Comparison of ENCODE assay signal across 23 mouse cellular contexts in genomic region chr5:42068188-42068579, GRCm38 (mm10). TPM values are rescaled to one million over a fixed set of nuclear protein-coding genes. Genes with fewer than 3 reads are reported as not detected.
DNase-seq lines count a peak whose midpoint lies in the region; ATAC-seq and TF ChIP-seq lines count a peak whose summit lies in the region.
"Had no signal": no experiment of that assay in that cellular context is flagged by ENCODE, and none has a peak within 500 bp of the region (broad histone marks: within the 10 kb centered on the region; RNA-seq: fewer than 3 reads in every experiment).

No protein-coding gene starts in this region.

- no peaks in the 10 kb centered on the region; the same call in 1 of the 2 replicates for H3K4me1 ChIP-seq in hindbrain, embryonic 12.5 days
- no peaks in the 10 kb centered on the region for H3K4me1 ChIP-seq in hindbrain, postnatal 0 days (ENCODE audit: insufficient read depth, low read length)
- H3K4me1 ChIP-seq in forebrain, embryonic 13.5 days: peaks cover 12% of the 10 kb centered on the region
- H3K4me1 ChIP-seq in hindbrain, embryonic 14.5 days (replicated peaks; ENCODE audit: control insufficient read depth, insufficient read depth, low read length): no peaks in the 10 kb centered on the region
- no peaks in the 10 kb centered on the region for H3K4me1 ChIP-seq in midbrain, embryonic 16.5 days (ENCODE audit: control insufficient read depth, insufficient read depth, low read length)
- H3K4me1 ChIP-seq in liver, embryonic 12.5 days: no peaks in the 10 kb centered on the region
- H3K4me1 ChIP-seq: embryonic facial prominence, embryonic 10.5 days; heart, embryonic 13.5 days; limb, embryonic 10.5 days had no signal

- H3K27ac ChIP-seq in hindbrain, embryonic 12.5 days: peak overlapping the region; percentile 49
- H3K27ac ChIP-seq in hindbrain, postnatal 0 days: no peak overlapping the region
- no peak overlapping the region for H3K27ac ChIP-seq in forebrain, embryonic 13.5 days
- peak overlapping the region; percentile 52 for H3K27ac ChIP-seq in hindbrain, embryonic 14.5 days
- H3K27ac ChIP-seq in midbrain, embryonic 16.5 days (ENCODE audit: low read length): no peak overlapping the region; the same call in 1 of the 2 replicates
- no peak overlapping the region for H3K27ac ChIP-seq in liver, embryonic 12.5 days
- H3K27ac ChIP-seq: embryonic facial prominence, embryonic 10.5 days; heart, embryonic 13.5 days; limb, embryonic 10.5 days had no signal

- no peak for TF ChIP-seq CTCF in hindbrain, postnatal 0 days (IDR thresholded peaks at IDR 0.05; ENCODE audit: low read depth)

- H3K4me2 ChIP-seq in hindbrain, embryonic 12.5 days (replicated peaks): no peak overlapping the region
- no peak overlapping the region for H3K4me2 ChIP-seq in hindbrain, postnatal 0 days (ENCODE audit: low read depth, low read length)
- no peak overlapping the region for H3K4me2 ChIP-seq in forebrain, embryonic 13.5 days
- no peak overlapping the region for H3K4me2 ChIP-seq in hindbrain, embryonic 14.5 days (replicated peaks)
- H3K4me2 ChIP-seq in midbrain, embryonic 16.5 days (ENCODE audit: low read length): no peak overlapping the region
- no peak overlapping the region for H3K4me2 ChIP-seq in liver, embryonic 12.5 days
- H3K4me2 ChIP-seq: heart, embryonic 13.5 days had no signal

- WGBS in hindbrain, embryonic 12.5 days: 82% methylated on average over 1 of the region's 1 CpGs
- WGBS in hindbrain, postnatal 0 days: 77% methylated on average over 1 of the region's 1 CpGs
- WGBS in forebrain, embryonic 13.5 days: 85% methylated on average over 1 of the region's 1 CpGs
- 57% methylated on average over 1 of the region's 1 CpGs for WGBS in hindbrain, embryonic 14.5 days
- 67% methylated on average over 1 of the region's 1 CpGs for WGBS in midbrain, embryonic 16.5 days
- 45% methylated on average over 1 of the region's 1 CpGs for WGBS in liver, embryonic 12.5 days (ENCODE audit: insufficient replicate concordance)

- DNase-seq in hindbrain, postnatal 0 days (ENCODE audit: low spot score): no peak
- DNase-seq in hindbrain, embryonic 14.5 days (ENCODE audit: low spot score): no peak
- DNase-seq in layer of hippocampus, adult 11-12 months (ENCODE audit: low spot score): no peak
- DNase-seq: cerebellum, adult 8-10 months; gastrocnemius, postnatal 10 days; heart, adult 18-20 months; kidney, adult 8-10 months; kidney, postnatal 25 days; lung, adult 18-20 months; lung, postnatal 14 days had no signal

- no peak overlapping the region for H3K4me3 ChIP-seq in hindbrain, embryonic 12.5 days
- H3K4me3 ChIP-seq in hindbrain, postnatal 0 days (ENCODE audit: low read length): no peak overlapping the region
- H3K4me3 ChIP-seq in forebrain, embryonic 13.5 days: no peak overlapping the region
- H3K4me3 ChIP-seq in hindbrain, embryonic 14.5 days (replicated peaks; ENCODE audit: low read length): no peak overlapping the region
- H3K4me3 ChIP-seq in midbrain, embryonic 16.5 days (ENCODE audit: low read depth, low read length): no peak overlapping the region
- no peak overlapping the region for H3K4me3 ChIP-seq in liver, embryonic 12.5 days
- H3K4me3 ChIP-seq: embryonic facial prominence, embryonic 10.5 days; heart, embryonic 13.5 days; limb, embryonic 10.5 days; myocyte had no signal

- no peaks in the 10 kb centered on the region for H3K27me3 ChIP-seq in hindbrain, embryonic 12.5 days
- no peaks in the 10 kb centered on the region for H3K27me3 ChIP-seq in hindbrain, postnatal 0 days (ENCODE audit: insufficient read depth, low read length)
- H3K27me3 ChIP-seq in forebrain, embryonic 13.5 days: no peaks in the 10 kb centered on the region
- H3K27me3 ChIP-seq in hindbrain, embryonic 14.5 days (ENCODE audit: control insufficient read depth, insufficient read depth, low read length): no peaks in the 10 kb centered on the region
- no peaks in the 10 kb centered on the region for H3K27me3 ChIP-seq in midbrain, embryonic 16.5 days (ENCODE audit: control insufficient read depth, insufficient read depth, low read depth, low read length)
- H3K27me3 ChIP-seq in liver, embryonic 12.5 days (replicated peaks): no peaks in the 10 kb centered on the region
- H3K27me3 ChIP-seq: heart, embryonic 13.5 days had no signal

- no peaks in the 10 kb centered on the region for H3K36me3 ChIP-seq in hindbrain, embryonic 12.5 days
- no peaks in the 10 kb centered on the region for H3K36me3 ChIP-seq in hindbrain, postnatal 0 days (ENCODE audit: insufficient read depth, low read length)
- no peaks in the 10 kb centered on the region for H3K36me3 ChIP-seq in forebrain, embryonic 13.5 days (ENCODE audit: poor library complexity, severe bottlenecking)
- no peaks in the 10 kb centered on the region for H3K36me3 ChIP-seq in hindbrain, embryonic 14.5 days (replicated peaks; ENCODE audit: control insufficient read depth, insufficient read depth)
- no peaks in the 10 kb centered on the region for H3K36me3 ChIP-seq in midbrain, embryonic 16.5 days (ENCODE audit: control insufficient read depth, insufficient read depth, low read length)
- no peaks in the 10 kb centered on the region for H3K36me3 ChIP-seq in liver, embryonic 12.5 days
- H3K36me3 ChIP-seq: embryonic facial prominence, embryonic 10.5 days; heart, embryonic 13.5 days; limb, embryonic 10.5 days had no signal

- ATAC-seq in hindbrain, embryonic 12.5 days (ENCODE audit: low FRiP score): peak; percentile 55
- ATAC-seq in hindbrain, postnatal 0 days: no peak
- ATAC-seq in forebrain, embryonic 13.5 days: peak; percentile 72
- no peak; the same call in none of the 2 replicates for ATAC-seq in hindbrain, embryonic 14.5 days (ENCODE audit: low FRiP score)
- ATAC-seq in midbrain, embryonic 16.5 days: peak; percentile 71
- no peak for ATAC-seq in liver, embryonic 12.5 days

- H3K9me3 ChIP-seq in hindbrain, embryonic 12.5 days (replicated peaks): no peaks in the 10 kb centered on the region
- no peaks in the 10 kb centered on the region for H3K9me3 ChIP-seq in hindbrain, postnatal 0 days (ENCODE audit: low read length)
- no peaks in the 10 kb centered on the region for H3K9me3 ChIP-seq in forebrain, embryonic 13.5 days (replicated peaks)
- no peaks in the 10 kb centered on the region for H3K9me3 ChIP-seq in hindbrain, embryonic 14.5 days (ENCODE audit: control insufficient read depth, low read length)
- H3K9me3 ChIP-seq in midbrain, embryonic 16.5 days (replicated peaks; ENCODE audit: control insufficient read depth, low read length, poor library complexity, severe bottlenecking): no peaks in the 10 kb centered on the region
- H3K9me3 ChIP-seq in liver, embryonic 12.5 days (replicated peaks): no peaks in the 10 kb centered on the region
- H3K9me3 ChIP-seq: embryonic facial prominence, embryonic 10.5 days; heart, embryonic 13.5 days; limb, embryonic 10.5 days had no signal

- H3K9ac ChIP-seq in hindbrain, embryonic 12.5 days: no peak overlapping the region
- H3K9ac ChIP-seq in hindbrain, postnatal 0 days (replicated peaks; ENCODE audit: low read length): no peak overlapping the region
- H3K9ac ChIP-seq in forebrain, embryonic 13.5 days: no peak overlapping the region
- H3K9ac ChIP-seq in hindbrain, embryonic 14.5 days: no peak overlapping the region
- H3K9ac ChIP-seq in midbrain, embryonic 16.5 days (ENCODE audit: low read depth, low read length): no peak overlapping the region
- no peak overlapping the region for H3K9ac ChIP-seq in liver, embryonic 12.5 days
- H3K9ac ChIP-seq: heart, embryonic 13.5 days had no signal

RNA-seq across cellular contexts. Expression of gene Gm16223, which starts 0.4 kb away (rescaled TPM):
- not detected in 2 replicates for polyA plus RNA-seq in hindbrain, embryonic 12.5 days (2016; fragmentation: Nextera tagmentation; extraction: Ambion mirVana)
- total RNA-seq in hindbrain, postnatal 0 days (2014; rRNA removed): 0.79 TPM in 1 of 2 replicates, not detected in the other
- not detected in 2 replicates for polyA plus RNA-seq in hindbrain, postnatal 0 days (2015; fragmentation: Nextera tagmentation; extraction: Ambion mirVana)
- polyA plus RNA-seq in forebrain, embryonic 13.5 days (2015; fragmentation: Nextera tagmentation; extraction: Ambion mirVana): not detected in 2 replicates
- 0.12 TPM in 1 of 2 replicates, not detected in the other for polyA plus RNA-seq in hindbrain, embryonic 14.5 days (2014; fragmentation: Nextera tagmentation; extraction: Ambion mirVana)
- not detected in 2 replicates for polyA plus RNA-seq in midbrain, embryonic 16.5 days (2015; fragmentation: Nextera tagmentation; extraction: Ambion mirVana)
- polyA plus RNA-seq in liver, embryonic 12.5 days (2016; fragmentation: Nextera tagmentation; extraction: Ambion mirVana): not detected in 2 replicates
- total RNA-seq: common myeloid progenitor, adult 5-6 weeks; gastrocnemius, postnatal 10 days; heart, adult 18-20 months; liver, adult 2 months; megakaryocyte, adult 5-6 weeks had no signal
- polyA plus RNA-seq: embryonic facial prominence, embryonic 10.5 days; frontal cortex, adult 2 months; heart, embryonic 13.5 days; intestine, embryonic 14.5 days; limb, embryonic 10.5 days; liver, adult 2 months had no signal

Comparison
In these comparisons a context has a peak if more than half of its experiments do, and no peak if none do; other contexts are left out.
1. ATAC-seq: peak in hindbrain, embryonic 12.5 days (single experiment), forebrain, embryonic 13.5 days (single experiment) and midbrain, embryonic 16.5 days (single experiment); none in hindbrain, postnatal 0 days (single experiment), hindbrain, embryonic 14.5 days (single experiment) and liver, embryonic 12.5 days (single experiment).
2. H3K27ac ChIP-seq: peak in hindbrain, embryonic 12.5 days (single experiment) and hindbrain, embryonic 14.5 days (single experiment); none in hindbrain, postnatal 0 days (single experiment), forebrain, embryonic 13.5 days (single experiment), midbrain, embryonic 16.5 days (single experiment) and liver, embryonic 12.5 days (single experiment).